Mouse (Mus musculus): ENCODE results near the gene Ppp2r3a. TPM values are rescaled to one million over a fixed set of nuclear protein-coding genes. Genes with fewer than 3 reads are reported as not detected.

Ppp2r3a gene
- polyA plus RNA-seq, 1 experiment from 2014 or later = 62.3 TPM

DNA sequence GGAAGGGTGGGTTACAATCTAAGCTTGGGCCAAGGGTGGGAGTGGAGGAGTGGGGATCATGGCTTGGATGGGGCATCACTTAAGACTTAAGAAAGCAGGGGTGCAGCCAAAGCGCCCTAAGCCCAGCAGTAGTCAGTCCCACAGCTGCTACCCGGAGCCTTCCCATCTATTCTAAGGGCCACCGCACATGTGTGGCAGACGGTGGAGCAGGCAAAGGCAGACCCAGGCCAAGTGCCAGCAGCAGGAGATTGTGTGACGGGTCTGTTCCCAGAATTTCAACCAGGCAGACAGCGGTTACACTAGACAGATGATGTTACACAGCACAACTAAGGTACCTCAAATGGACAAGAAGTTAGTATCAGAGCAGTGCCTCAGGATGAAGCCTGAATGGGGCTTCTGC, 29.3 kb upstream of the Ppp2r3a start:
- H3K27ac ChIP-seq (replicated peaks) = no peak overlapping the region
- ATAC-seq (ENCODE audit: extremely low read depth, insufficient number of reproducible peaks, low FRiP score, low TSS enrichment) = no peak
- 81% methylated on average over 6 of the region's 6 CpGs for WGBS
- H3K4me1 ChIP-seq = peaks cover 6% of the 10 kb centered on the region; the same call in 1 of the 2 replicates
- no peak overlapping the region for H3K9ac ChIP-seq
- H3K4me2 ChIP-seq = no peak overlapping the region
- H3K4me3 ChIP-seq = no peak overlapping the region
- H3K27me3 ChIP-seq (replicated peaks) = no peaks in the 10 kb centered on the region
- no peaks in the 10 kb centered on the region for H3K9me3 ChIP-seq
- H3K36me3 ChIP-seq = no peaks in the 10 kb centered on the region

DNA sequence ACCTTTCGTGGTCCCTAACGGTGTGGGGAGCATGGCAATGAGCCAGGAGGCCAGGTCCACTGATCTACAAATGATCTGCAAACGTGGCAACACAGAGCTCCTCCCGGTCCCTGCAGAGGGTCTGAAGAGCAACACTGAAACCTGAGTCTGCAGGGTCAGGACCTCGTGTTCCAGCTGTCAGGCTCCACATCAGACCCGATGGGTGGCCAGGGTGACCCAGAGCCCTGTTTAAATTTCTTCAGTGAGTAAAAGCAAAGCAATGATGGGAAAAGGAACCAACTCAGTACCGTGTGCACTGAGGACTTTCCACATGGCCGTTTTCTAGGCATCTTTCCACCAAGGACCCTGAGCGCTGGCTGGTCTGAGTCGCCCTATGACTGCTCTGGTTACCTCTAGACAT, 28.6 kb upstream of the Ppp2r3a start:
- Histone ChIP-seq H3K9ac (no peak overlapping the region), H3K4me1 (peaks cover 6% of the 10 kb centered on the region; the same call in 1 of the 2 replicates), H3K36me3 (no peaks in the 10 kb centered on the region), H3K4me2 (no peak overlapping the region), H3K27me3 (replicated peaks) (no peaks in the 10 kb centered on the region), H3K27ac (replicated peaks) (no peak overlapping the region), H3K4me3 (no peak overlapping the region), H3K9me3 (no peaks in the 10 kb centered on the region)
- WGBS = 61% methylated on average over 10 of the region's 10 CpGs
- no peak for ATAC-seq (ENCODE audit: extremely low read depth, insufficient number of reproducible peaks, low FRiP score, low TSS enrichment)

DNA sequence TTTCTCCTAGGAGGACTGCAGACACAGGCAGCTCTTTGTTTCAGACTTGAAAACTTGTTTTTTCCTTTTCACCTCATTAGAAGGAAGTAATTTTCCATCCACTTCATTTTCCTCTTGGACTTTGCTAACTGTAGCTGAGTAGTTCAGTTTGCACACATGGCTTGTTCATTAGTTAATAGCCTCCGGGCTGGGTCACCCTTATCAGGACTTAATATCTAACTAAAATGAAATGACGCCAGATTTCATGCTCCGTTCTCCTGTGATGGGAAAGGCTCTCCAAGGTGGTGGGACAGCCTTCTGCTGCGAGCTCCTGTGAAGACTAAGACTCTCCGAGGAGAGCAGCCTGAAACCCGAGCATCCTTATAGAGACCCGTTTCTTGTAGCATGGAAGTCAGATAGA, 21.1 kb upstream of the Ppp2r3a start:
- Histone ChIP-seq H3K4me3 (no peak overlapping the region), H3K27ac (replicated peaks) (no peak overlapping the region), H3K4me2 (no peak overlapping the region), H3K9ac (no peak overlapping the region), H3K27me3 (replicated peaks) (no peaks in the 10 kb centered on the region), H3K36me3 (no peaks in the 10 kb centered on the region), H3K4me1 (no peaks in the 10 kb centered on the region; the same call in 1 of the 2 replicates), H3K9me3 (no peaks in the 10 kb centered on the region)
- 76% methylated on average over 7 of the region's 7 CpGs for WGBS
- no peak for ATAC-seq (ENCODE audit: extremely low read depth, insufficient number of reproducible peaks, low FRiP score, low TSS enrichment)

DNA sequence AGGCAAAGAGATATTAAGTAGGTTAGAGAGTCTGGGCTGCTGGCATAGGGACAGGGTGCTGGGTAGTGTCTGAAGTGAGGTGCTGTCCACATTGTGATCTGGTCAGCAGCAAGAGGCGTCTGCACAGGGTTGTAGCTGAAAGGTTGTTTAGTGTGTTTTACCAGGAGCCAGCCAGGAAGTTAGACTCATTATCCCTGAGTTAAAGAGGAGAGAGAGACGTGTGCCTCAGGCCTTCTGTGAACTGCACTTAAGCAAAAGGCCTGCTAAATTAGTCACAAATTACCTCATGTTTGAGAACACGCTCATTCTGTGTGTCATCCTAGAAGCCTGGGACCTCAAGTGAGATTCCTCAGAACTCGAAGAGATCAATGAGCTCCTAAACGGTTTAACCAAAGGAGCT, 18.4 kb upstream of the Ppp2r3a start:
- H3K27me3 ChIP-seq (replicated peaks) = no peaks in the 10 kb centered on the region
- no peak for ATAC-seq (ENCODE audit: extremely low read depth, insufficient number of reproducible peaks, low FRiP score, low TSS enrichment)
- no peaks in the 10 kb centered on the region for H3K36me3 ChIP-seq
- H3K9me3 ChIP-seq = no peaks in the 10 kb centered on the region
- H3K4me3 ChIP-seq = no peak overlapping the region
- H3K27ac ChIP-seq (replicated peaks) = no peak overlapping the region
- H3K4me2 ChIP-seq = no peak overlapping the region
- H3K9ac ChIP-seq = no peak overlapping the region
- H3K4me1 ChIP-seq = no peaks in the 10 kb centered on the region; the same call in 1 of the 2 replicates
- 44% methylated on average over 5 of the region's 5 CpGs for WGBS

DNA sequence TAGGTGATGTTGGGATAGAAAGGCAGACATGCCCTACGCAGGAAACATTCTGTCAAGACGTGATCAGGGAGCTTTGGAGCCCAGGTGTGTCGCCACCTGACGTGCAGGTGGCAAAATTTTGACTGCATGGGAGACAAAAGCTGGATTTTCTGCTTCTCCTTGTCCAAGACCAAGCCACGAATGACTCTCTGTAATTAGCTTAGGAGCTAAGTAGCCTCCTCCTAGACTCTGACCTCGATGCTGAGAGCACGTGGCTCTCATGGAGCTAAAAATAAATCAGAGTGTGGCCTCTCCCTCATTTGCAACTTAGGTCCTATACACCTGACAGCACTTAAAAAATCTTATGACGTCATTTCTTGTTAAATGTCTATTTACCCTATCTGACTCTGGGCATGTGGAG, 14.4 kb upstream of the Ppp2r3a start:
- H3K36me3 ChIP-seq = no peaks in the 10 kb centered on the region
- no peaks in the 10 kb centered on the region for H3K27me3 ChIP-seq (replicated peaks)
- H3K4me3 ChIP-seq = no peak overlapping the region
- H3K9me3 ChIP-seq = no peaks in the 10 kb centered on the region
- 68% methylated on average over 8 of the region's 8 CpGs for WGBS
- no peak overlapping the region for H3K4me2 ChIP-seq
- H3K9ac ChIP-seq = no peak overlapping the region
- peaks cover 13% of the 10 kb centered on the region for H3K4me1 ChIP-seq
- ATAC-seq (ENCODE audit: extremely low read depth, insufficient number of reproducible peaks, low FRiP score, low TSS enrichment) = no peak
- no peak overlapping the region for H3K27ac ChIP-seq (replicated peaks)

DNA sequence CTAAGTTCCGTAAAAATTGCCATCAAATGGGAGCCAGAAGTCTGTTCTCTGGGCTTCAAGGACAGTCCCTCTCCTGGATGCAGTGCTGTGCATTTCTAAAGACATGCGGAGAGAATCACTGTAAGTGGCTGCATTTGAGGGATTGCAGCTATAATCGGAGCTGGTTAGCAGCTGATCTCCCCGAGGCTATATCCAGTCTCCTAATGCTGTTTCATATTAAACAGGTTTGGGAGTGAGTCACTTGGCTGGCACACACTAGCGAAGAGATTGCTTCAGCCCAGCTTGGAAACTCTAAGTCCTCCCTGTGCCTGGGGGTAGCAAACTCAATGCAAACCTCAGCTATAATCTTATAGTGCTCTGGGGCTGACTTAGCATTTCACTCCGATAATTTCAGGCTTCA, 14.0 kb upstream of the Ppp2r3a start:
- Histone ChIP-seq H3K4me3 (no peak overlapping the region), H3K27ac (replicated peaks) (no peak overlapping the region), H3K4me2 (no peak overlapping the region), H3K4me1 (peaks cover 13% of the 10 kb centered on the region), H3K36me3 (no peaks in the 10 kb centered on the region), H3K9me3 (no peaks in the 10 kb centered on the region), H3K27me3 (replicated peaks) (no peaks in the 10 kb centered on the region), H3K9ac (no peak overlapping the region)
- 66% methylated on average over 6 of the region's 6 CpGs for WGBS
- no peak for ATAC-seq (ENCODE audit: extremely low read depth, insufficient number of reproducible peaks, low FRiP score, low TSS enrichment)

DNA sequence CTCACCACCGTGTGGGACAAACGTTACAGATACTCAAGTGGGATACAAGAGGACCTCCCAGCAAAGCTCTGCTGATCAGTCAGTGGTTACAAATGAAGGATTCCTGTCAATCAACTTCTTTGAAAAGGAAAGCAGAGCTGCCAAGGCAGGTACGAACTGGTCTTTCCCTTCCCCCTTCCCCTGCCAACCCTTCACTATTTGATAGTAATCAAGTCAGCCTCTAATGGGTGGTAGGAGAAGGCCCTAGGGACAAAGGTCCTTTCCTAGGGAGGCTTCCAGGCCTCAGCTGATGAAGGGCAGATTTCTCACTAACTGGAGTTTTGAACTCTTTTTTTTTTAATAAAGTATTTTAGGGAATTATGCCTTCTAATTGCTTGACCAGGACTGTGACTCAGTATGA, 11.2 kb upstream of the Ppp2r3a start:
- Histone ChIP-seq H3K4me3 (no peak overlapping the region), H3K4me1 (peaks cover 13% of the 10 kb centered on the region), H3K9me3 (no peaks in the 10 kb centered on the region), H3K4me2 (no peak overlapping the region), H3K36me3 (no peaks in the 10 kb centered on the region), H3K27me3 (replicated peaks) (no peaks in the 10 kb centered on the region), H3K27ac (replicated peaks) (no peak overlapping the region), H3K9ac (no peak overlapping the region)
- 73% methylated on average over 3 of the region's 3 CpGs for WGBS
- ATAC-seq (ENCODE audit: extremely low read depth, insufficient number of reproducible peaks, low FRiP score, low TSS enrichment) = no peak

DNA sequence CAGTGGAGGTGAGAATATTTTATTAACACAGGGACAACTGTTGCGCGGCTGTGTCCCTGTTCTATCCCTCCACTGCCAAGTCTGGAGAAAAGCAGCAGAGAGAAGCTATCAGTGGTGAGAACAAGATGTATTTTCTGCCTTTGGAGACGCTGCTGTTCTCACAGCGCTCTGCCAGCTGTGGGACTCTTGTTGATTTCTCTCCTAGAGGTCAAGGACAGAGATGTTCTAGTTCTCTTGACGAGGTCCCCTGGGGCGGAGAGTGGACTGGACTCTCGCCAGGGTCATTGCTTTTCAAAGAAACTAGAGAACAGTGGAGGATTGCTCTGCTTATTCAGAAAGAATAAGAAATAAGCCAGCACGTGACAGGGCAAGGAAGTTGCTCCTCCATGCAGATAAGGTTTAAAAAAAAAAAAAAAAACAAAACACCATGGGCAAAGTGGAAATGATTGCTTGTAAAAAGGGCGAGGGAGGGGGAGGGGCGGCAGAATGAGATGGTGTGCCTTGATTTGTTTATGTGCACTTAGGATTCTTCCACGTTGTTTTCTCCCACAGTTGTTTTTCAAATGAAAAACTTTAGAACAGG, 10.5 kb upstream of the Ppp2r3a start:
- H3K4me3 ChIP-seq = 0 out of 2 replicates have a peak overlapping the region, but pooled peaks have one; percentile 15

DNA sequence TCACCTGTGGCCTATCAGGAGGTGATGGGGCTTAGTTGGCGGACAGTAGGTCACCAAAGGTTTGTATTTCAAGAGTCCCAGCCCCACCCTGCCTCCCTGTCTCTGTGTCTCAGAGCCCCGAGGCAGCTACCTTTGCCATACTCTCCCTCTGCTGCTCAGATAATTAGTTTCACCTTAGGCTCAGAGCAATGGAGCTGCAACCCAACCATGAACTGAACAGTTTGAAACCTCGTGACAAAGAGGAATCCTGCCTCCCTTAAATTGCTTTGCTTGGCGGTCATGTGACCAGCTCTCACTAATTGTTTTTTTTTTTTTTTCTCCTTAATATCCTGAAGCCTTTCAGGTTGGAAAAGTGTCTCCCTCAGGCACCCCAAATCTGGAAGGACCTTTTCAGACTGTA, 9.8 kb upstream of the Ppp2r3a start:
- Histone ChIP-seq H3K27ac (replicated peaks) (no peak overlapping the region), H3K4me3 (no peak overlapping the region), H3K4me2 (peak overlapping the region; percentile 57), H3K9me3 (no peaks in the 10 kb centered on the region), H3K27me3 (replicated peaks) (no peaks in the 10 kb centered on the region), H3K36me3 (no peaks in the 10 kb centered on the region), H3K4me1 (peaks cover 13% of the 10 kb centered on the region), H3K9ac (no peak overlapping the region)
- 69% methylated on average over 4 of the region's 4 CpGs for WGBS
- no peak for ATAC-seq (ENCODE audit: extremely low read depth, insufficient number of reproducible peaks, low FRiP score, low TSS enrichment)

More for the DNA sequence above, 10.5 kb upstream of the Ppp2r3a start:
- Histone ChIP-seq H3K9me3 (no peaks in the 10 kb centered on the region), H3K4me2 (peak overlapping the region; percentile 57), H3K36me3 (no peaks in the 10 kb centered on the region), H3K27ac (replicated peaks) (peak overlapping the region; percentile 34; the same call in 1 of the 2 replicates), H3K4me1 (peaks cover 13% of the 10 kb centered on the region), H3K9ac (peak overlapping the region; percentile 30; the same call in 1 of the 2 replicates), H3K27me3 (replicated peaks) (no peaks in the 10 kb centered on the region)
- no peak for ATAC-seq (ENCODE audit: extremely low read depth, insufficient number of reproducible peaks, low FRiP score, low TSS enrichment)
- 27% methylated on average over 11 of the region's 11 CpGs for WGBS

DNA sequence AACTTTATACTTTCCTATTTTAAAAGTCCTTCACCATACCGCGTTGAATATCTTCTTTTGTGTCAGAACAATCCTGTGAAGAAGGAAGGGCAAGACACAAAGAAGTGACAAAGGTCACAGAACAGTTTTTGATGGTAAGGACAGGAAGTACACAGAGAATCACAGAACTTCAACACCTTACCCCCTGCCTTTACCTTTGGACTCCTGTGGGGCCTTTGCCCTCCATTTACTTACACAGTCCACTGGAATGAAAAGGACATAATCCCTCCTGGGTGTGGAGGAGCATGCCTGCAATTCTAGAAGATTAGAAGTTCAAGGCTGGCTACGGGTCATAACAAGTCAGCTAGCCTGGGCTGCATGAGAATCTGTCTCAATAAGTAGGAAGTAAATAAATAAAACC, 1.5 kb upstream of the Ppp2r3a start:
- Histone ChIP-seq H3K9ac (no peak overlapping the region), H3K9me3 (no peaks in the 10 kb centered on the region), H3K4me1 (peaks cover 22% of the 10 kb centered on the region), H3K4me3 (no peak overlapping the region), H3K36me3 (no peaks in the 10 kb centered on the region), H3K27ac (replicated peaks) (no peak overlapping the region), H3K4me2 (no peak overlapping the region), H3K27me3 (replicated peaks) (no peaks in the 10 kb centered on the region)
- no peak for ATAC-seq (ENCODE audit: extremely low read depth, insufficient number of reproducible peaks, low FRiP score, low TSS enrichment)
- WGBS = 66% methylated on average over 3 of the region's 3 CpGs

DNA sequence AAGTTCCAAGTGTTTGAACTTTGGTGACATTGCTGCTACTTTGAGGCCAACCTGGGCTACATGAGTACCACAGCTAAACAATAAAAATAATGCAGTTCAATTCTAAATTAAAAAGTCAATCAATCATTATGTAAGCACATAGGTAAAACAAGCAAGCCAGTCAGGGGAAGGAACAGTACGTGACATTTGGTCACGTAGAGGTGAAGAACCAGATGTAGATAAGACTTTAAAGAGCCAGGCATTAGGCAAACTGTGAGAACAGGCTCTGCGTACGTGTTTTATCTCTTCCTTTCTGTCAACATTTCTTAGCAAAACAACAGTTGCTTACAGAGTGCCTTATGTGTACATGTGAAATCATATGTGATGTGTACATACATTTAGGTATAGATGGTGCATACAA, 946 bp upstream of the Ppp2r3a start:
- Histone ChIP-seq H3K27me3 (replicated peaks) (no peaks in the 10 kb centered on the region), H3K9me3 (no peaks in the 10 kb centered on the region), H3K9ac (no peak overlapping the region), H3K4me2 (no peak overlapping the region), H3K36me3 (no peaks in the 10 kb centered on the region), H3K4me1 (peaks cover 22% of the 10 kb centered on the region), H3K27ac (replicated peaks) (no peak overlapping the region), H3K4me3 (no peak overlapping the region)
- ATAC-seq (ENCODE audit: extremely low read depth, insufficient number of reproducible peaks, low FRiP score, low TSS enrichment) = no peak
- WGBS = 21% methylated on average over 4 of the region's 4 CpGs

DNA sequence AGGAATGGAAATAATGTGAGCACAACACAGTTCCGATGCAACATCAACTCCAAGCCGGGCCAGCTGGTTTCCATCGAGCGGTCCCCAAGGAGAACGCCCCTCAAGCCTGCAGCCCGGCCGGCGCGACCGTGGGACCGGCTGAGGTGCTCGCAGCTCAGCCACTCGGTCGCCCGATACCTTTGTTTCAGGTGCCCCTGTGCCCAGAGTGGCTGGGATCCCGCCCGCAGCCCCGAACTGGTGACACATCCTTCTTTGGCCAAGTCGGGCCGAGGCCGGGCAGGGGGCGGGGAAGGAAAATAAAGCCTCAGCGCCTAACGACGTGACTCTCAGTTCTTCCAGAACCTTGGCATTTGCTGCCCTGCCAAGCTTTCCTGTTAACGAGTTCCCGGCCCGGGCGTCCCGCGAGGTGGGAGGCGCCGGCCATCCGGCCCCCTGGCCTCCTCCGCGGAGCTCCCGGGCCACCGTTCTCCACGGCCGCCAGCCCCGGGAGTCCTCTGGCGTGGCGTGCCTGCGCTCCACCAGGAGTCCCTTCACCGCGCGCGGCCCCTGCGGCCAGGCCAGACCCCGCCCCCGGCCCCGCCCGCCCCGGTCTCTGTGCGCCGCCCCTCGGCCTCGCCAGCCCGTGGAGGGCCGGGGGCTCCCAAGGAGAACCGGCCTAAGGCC, 483 bp downstream of the Ppp2r3a start:
- peak; percentile 90 for ATAC-seq (ENCODE audit: extremely low read depth, insufficient number of reproducible peaks, low FRiP score, low TSS enrichment)
- under 1% methylated on average over 61 of the region's 61 CpGs for WGBS
- H3K9ac ChIP-seq = peak overlapping the region; percentile 94
- peaks cover 22% of the 10 kb centered on the region for H3K4me1 ChIP-seq
- H3K4me2 ChIP-seq = peak overlapping the region; percentile 71
- H3K27me3 ChIP-seq (replicated peaks) = no peaks in the 10 kb centered on the region
- peak overlapping the region; percentile 98 for H3K27ac ChIP-seq (replicated peaks)
- H3K36me3 ChIP-seq = no peaks in the 10 kb centered on the region
- no peaks in the 10 kb centered on the region for H3K9me3 ChIP-seq
- H3K4me3 ChIP-seq = peak overlapping the region; percentile 81

Measured in heart, embryonic 13.5 days (tissue).